Mouse (Mus musculus): ENCODE measurements around the gene Ankrd34a.

GRCm38 (mm10) chr3:96571896-96572698 is 24.3 kb upstream of the Ankrd34a start:
- TF ChIP-seq CTCF (IDR thresholded peaks at IDR 0.05; ENCODE audit: low read depth): no peak
- no peak for TF ChIP-seq EP300 (optimal IDR thresholded peaks at IDR 0.05)

Measured in stomach, postnatal 0 days (tissue).